Mouse (Mus musculus) cerebellum, adult 18-20 months (tissue): ENCODE data around the gene Asf1b.
"Not testable (repeated sequence)": the region's sequence is repeated elsewhere in the genome, so short reads cannot be mapped to it uniquely, and the experiment has no call there.

ENCODE experiments used
- DNase-seq, 2 experiments: peaks; one replicate each; pipeline ENCODE4 v3.0.0; 2021

Asf1b gene

GRCm38 (mm10) chr8:83964015-83964765 lies 8.9 kb downstream of the Asf1b start:
- no peak for DNase-seq

- no peak for DNase-seq
Observed at GRCm38 (mm10) chr8:83967701-83968100, 12.4 kb downstream of the Asf1b start.

GRCm38 (mm10) chr8:83971121-83971520 lies 15.8 kb downstream of the Asf1b start:
- DNase-seq: no peak

GRCm38 (mm10) chr8:83971661-83972060 lies 16.4 kb downstream of the Asf1b start:
- DNase-seq: no peak

- DNase-seq: peak; percentile 97 to 100
Observed at GRCm38 (mm10) chr8:83972150-83973120, 17.1 kb downstream of the Asf1b start, which contains the start of gene Prkaca. TSS of gene Prkaca (plus strand) at chr8:83972993.

- peak; percentile 33 to 45 for DNase-seq
Observed at GRCm38 (mm10) chr8:83973161-83974031, 18.1 kb downstream of the Asf1b start.

GRCm38 (mm10) chr8:83974521-83974920 lies 19.2 kb downstream of the Asf1b start:
- no peak for DNase-seq

GRCm38 (mm10) chr8:83976101-83976630 lies 20.9 kb downstream of the Asf1b start:
- no peak for DNase-seq

GRCm38 (mm10) chr8:83976779-83977350 lies 21.6 kb downstream of the Asf1b start:
- DNase-seq: no peak

GRCm38 (mm10) chr8:83977646-83978045 lies 22.3 kb downstream of the Asf1b start:
- no peak for DNase-seq

- no peak for DNase-seq
Observed at GRCm38 (mm10) chr8:83978200-83978599, 22.9 kb downstream of the Asf1b start.

- DNase-seq: no peak
Observed at GRCm38 (mm10) chr8:83980250-83980649, 24.9 kb downstream of the Asf1b start.

- no peak for DNase-seq
Observed at GRCm38 (mm10) chr8:83980845-83981244, 25.5 kb downstream of the Asf1b start.

GRCm38 (mm10) chr8:83981533-83981932 lies 26.2 kb downstream of the Asf1b start:
- DNase-seq: no peak

- no peak for DNase-seq
Observed at GRCm38 (mm10) chr8:83982449-83982848, 27.1 kb downstream of the Asf1b start.

- not testable (repeated sequence) for DNase-seq
Observed at GRCm38 (mm10) chr8:83983222-83983621, 27.9 kb downstream of the Asf1b start.

GRCm38 (mm10) chr8:83989243-83989642 lies 33.9 kb downstream of the Asf1b start:
- no peak for DNase-seq

- no peak for DNase-seq
Observed at GRCm38 (mm10) chr8:83990170-83990569, 34.9 kb downstream of the Asf1b start.

- DNase-seq: no peak
Observed at GRCm38 (mm10) chr8:83992488-83992887, 37.2 kb downstream of the Asf1b start.

GRCm38 (mm10) chr8:83994030-83994429 lies 38.7 kb downstream of the Asf1b start:
- no peak for DNase-seq

- peak in 1 of 2 experiments; percentile 35 for DNase-seq
Observed at GRCm38 (mm10) chr8:83995973-83996372, 40.7 kb downstream of the Asf1b start.
